Mouse (Mus musculus) kidney, adult 2 months (tissue): ENCODE measurements around the gene Ankk1.

ENCODE experiments used
- CTCF ChIP-seq: fragments of 200-500 bp; conservative IDR thresholded peaks from 2 replicates; pipeline ENCODE4 v1.5.1; 2011; ENCODE audit warnings: low read depth, mild to moderate bottlenecking, control low read depth, low read length, moderate library complexity, mixed read lengths; ENCODE audit not compliant: insufficient read depth, insufficient read length
- POLR2A ChIP-seq: fragments of 200-500 bp; IDR thresholded peaks from one replicate; pipeline ENCODE4 v1.6.1; 2011; ENCODE audit warnings: low read depth, low read length, control low read depth

GRCm38 (mm10) chr9:49365763-49366162, 61.1 kb downstream of the Ankk1 start:
- no peak for TF ChIP-seq CTCF
- no peak for TF ChIP-seq POLR2A
